ENCODE assay signal across 17 mouse cellular contexts in genomic region chr13:16659894-16660293, GRCm38 (mm10).
DNase-seq lines count a peak whose midpoint lies in the region; ATAC-seq and TF ChIP-seq lines count a peak whose summit lies in the region.
"Had no signal": no experiment of that assay in that cellular context is flagged by ENCODE, and none has a peak within 500 bp of the region (broad histone marks: within the 10 kb centered on the region; RNA-seq: fewer than 3 reads in every experiment).

No protein-coding gene starts in this region.

- H3K27ac ChIP-seq in midbrain, postnatal 0 days (ENCODE audit: low read depth, low read length), result no peak overlapping the region
- no peak overlapping the region for H3K27ac ChIP-seq in midbrain, embryonic 15.5 days
- H3K27ac ChIP-seq: hindbrain, embryonic 10.5 days; stomach, embryonic 15.5 days had no signal

- H3K4me2 ChIP-seq in midbrain, postnatal 0 days (ENCODE audit: low read depth, low read length, poor library complexity, severe bottlenecking), result no peak overlapping the region
- no peak overlapping the region for H3K4me2 ChIP-seq in midbrain, embryonic 15.5 days
- H3K4me2 ChIP-seq: heart, embryonic 12.5 days; midbrain, embryonic 11.5 days; stomach, embryonic 15.5 days had no signal

- WGBS in midbrain, postnatal 0 days, result 86% methylated on average over 6 of the region's 6 CpGs
- WGBS in midbrain, embryonic 15.5 days, result 84% methylated on average over 6 of the region's 6 CpGs

- ATAC-seq in midbrain, postnatal 0 days (ENCODE audit: low FRiP score), result no peak
- no peak for ATAC-seq in midbrain, embryonic 15.5 days (replicated peaks)
- ATAC-seq: inflammation-experienced regulatory T-cells, adult 6 months; liver, postnatal 0 days had no signal

- no peaks in the 10 kb centered on the region for H3K9me3 ChIP-seq in midbrain, postnatal 0 days (ENCODE audit: low read length)
- no peaks in the 10 kb centered on the region for H3K9me3 ChIP-seq in midbrain, embryonic 15.5 days
- H3K9me3 ChIP-seq: heart, embryonic 12.5 days; hindbrain, embryonic 10.5 days; stomach, embryonic 15.5 days had no signal

- DNase-seq in cerebellum, postnatal 10 days, result peak; percentile 34 to 47
- DNase-seq in cerebellum, postnatal 36 days, result no peak
- peak; percentile 21 for DNase-seq in midbrain, postnatal 0 days (ENCODE audit: low spot score)
- DNase-seq in layer of hippocampus, postnatal 14 days (ENCODE audit: low spot score in 2 of 2), result peak; percentile 48 to 54
- peak; percentile 52 for DNase-seq in right cerebral cortex, postnatal 14 days
- no peak for DNase-seq in ovary, postnatal 10 days (ENCODE audit: low spot score)
- DNase-seq in gastrocnemius, postnatal 36 days, result no peak
- DNase-seq: cerebellum, adult 11-12 months; liver, postnatal 0 days; lung, postnatal 36 days; thymus, postnatal 4 days had no signal

- intact Hi-C loops in gastrocnemius, postnatal 36 days (cut with DNase I), result no loop called here

- no peak overlapping the region for H3K9ac ChIP-seq in midbrain, postnatal 0 days (replicated peaks; ENCODE audit: low read length, poor library complexity, severe bottlenecking)
- no peak overlapping the region for H3K9ac ChIP-seq in midbrain, embryonic 15.5 days
- H3K9ac ChIP-seq: heart, embryonic 12.5 days; liver, postnatal 0 days; stomach, embryonic 15.5 days had no signal

- H3K4me3 ChIP-seq in midbrain, postnatal 0 days (ENCODE audit: low read depth, low read length), result no peak overlapping the region
- no peak overlapping the region for H3K4me3 ChIP-seq in midbrain, embryonic 15.5 days
- H3K4me3 ChIP-seq: heart, embryonic 12.5 days; hindbrain, embryonic 10.5 days; stomach, embryonic 15.5 days had no signal

- no peaks in the 10 kb centered on the region for H3K4me1 ChIP-seq in midbrain, postnatal 0 days (ENCODE audit: insufficient read depth, low read length)
- no peaks in the 10 kb centered on the region for H3K4me1 ChIP-seq in midbrain, embryonic 15.5 days
- H3K4me1 ChIP-seq: heart, embryonic 12.5 days; hindbrain, embryonic 10.5 days; stomach, embryonic 15.5 days had no signal

- no peaks in the 10 kb centered on the region for H3K36me3 ChIP-seq in midbrain, postnatal 0 days (ENCODE audit: insufficient read depth, low read length)
- no peaks in the 10 kb centered on the region for H3K36me3 ChIP-seq in midbrain, embryonic 15.5 days (replicated peaks)
- H3K36me3 ChIP-seq: heart, embryonic 12.5 days; hindbrain, embryonic 10.5 days; stomach, embryonic 15.5 days had no signal

- TF ChIP-seq CTCF in midbrain, postnatal 0 days (IDR thresholded peaks at IDR 0.05), result no peak

- no peaks in the 10 kb centered on the region for H3K27me3 ChIP-seq in midbrain, postnatal 0 days (ENCODE audit: insufficient read depth, low read length)
- no peaks in the 10 kb centered on the region for H3K27me3 ChIP-seq in midbrain, embryonic 15.5 days (replicated peaks)
- H3K27me3 ChIP-seq: heart, embryonic 12.5 days; stomach, embryonic 15.5 days had no signal

Comparison
In these comparisons a context has a peak if more than half of its experiments do, and no peak if none do; other contexts are left out.
1. DNase-seq: peak in cerebellum, postnatal 10 days (2 of 2), midbrain, postnatal 0 days (single experiment), layer of hippocampus, postnatal 14 days (2 of 2) and right cerebral cortex, postnatal 14 days (single experiment); none in cerebellum, postnatal 36 days (0 of 2), ovary, postnatal 10 days (single experiment) and gastrocnemius, postnatal 36 days (0 of 2).